Mouse (Mus musculus) ES-Bruce4 (cell line): ENCODE data around the gene Batf.

Source experiments
- CTCF ChIP-seq: IDR thresholded peaks from one replicate; pipeline ENCODE4 v1.8.1; 2011; ENCODE audit warnings: low read depth, low read length
- EP300 ChIP-seq: IDR thresholded peaks from 2 replicates; pipeline ENCODE4 v1.6.1; 2011; ENCODE audit warnings: low read depth, low read length; ENCODE audit not compliant: insufficient read depth
- POLR2A ChIP-seq: IDR thresholded peaks from one replicate; pipeline ENCODE4 v1.8.1; 2011; ENCODE audit warnings: low read length; ENCODE audit not compliant: insufficient read depth

GRCm38 (mm10) chr12:85707391-85707790 is 20.9 kb downstream of the Batf start:
- TF ChIP-seq CTCF, result no peak
- TF ChIP-seq POLR2A, result no peak
- TF ChIP-seq EP300, result no peak
